Mouse (Mus musculus) bone marrow macrophage, adult 2 months (primary cell): Measurements from ENCODE around the gene Olfr522.

Experiments
- CTCF ChIP-seq: IDR thresholded peaks from 2 replicates; pipeline ENCODE4 v1.5.1; 2012; ENCODE audit warnings: low read depth, mild to moderate bottlenecking, low read length, moderate library complexity
- POLR2A ChIP-seq: IDR thresholded peaks from 2 replicates; pipeline ENCODE4 v1.6.1; 2012; ENCODE audit warnings: mild to moderate bottlenecking, low read depth, low read length, borderline replicate concordance

- TF ChIP-seq CTCF (no peak), POLR2A (no peak)
These were observed 4.8 kb upstream of the Olfr522 start for GRCm38 (mm10) chr7:140169386-140169785.
